Mouse (Mus musculus): ENCODE measurements around the gene Paxx.

Paxx gene

GRCm38 (mm10) chr2:25480541-25480940 lies 19.6 kb upstream of the Paxx start:
- DNase-seq (ENCODE audit: low spot score), result no peak

- no peak for DNase-seq (ENCODE audit: low spot score)
These were observed 18.8 kb upstream of the Paxx start for GRCm38 (mm10) chr2:25479551-25480311.

- DNase-seq (ENCODE audit: low spot score), result no peak
These were observed 17.2 kb upstream of the Paxx start for GRCm38 (mm10) chr2:25477967-25478675.

GRCm38 (mm10) chr2:25477541-25477940 lies 16.6 kb upstream of the Paxx start:
- no peak for DNase-seq (ENCODE audit: low spot score)

- no peak for DNase-seq (ENCODE audit: low spot score)
These were observed 11.7 kb upstream of the Paxx start for GRCm38 (mm10) chr2:25472550-25472949.

- no peak for DNase-seq (ENCODE audit: low spot score)
These were observed 9.1 kb upstream of the Paxx start, which contains the start of gene Ptgds for GRCm38 (mm10) chr2:25469969-25470368. Gene Ptgds (minus strand): TSS chr2:25470046.

- no peak for DNase-seq (ENCODE audit: low spot score)
These were observed 8.3 kb upstream of the Paxx start for GRCm38 (mm10) chr2:25468962-25469915.

GRCm38 (mm10) chr2:25467606-25468303 lies 6.9 kb upstream of the Paxx start:
- no peak for DNase-seq (ENCODE audit: low spot score)

GRCm38 (mm10) chr2:25465816-25466635 lies 5.1 kb upstream of the Paxx start:
- peak; percentile 34 for DNase-seq (ENCODE audit: low spot score)

GRCm38 (mm10) chr2:25465256-25465655 lies 4.4 kb upstream of the Paxx start:
- no peak for DNase-seq (ENCODE audit: low spot score)

GRCm38 (mm10) chr2:25463630-25464029 lies 2.7 kb upstream of the Paxx start:
- no peak for DNase-seq (ENCODE audit: low spot score)

GRCm38 (mm10) chr2:25461407-25461806 lies 513 bp upstream of the Paxx start:
- DNase-seq (ENCODE audit: low spot score), result no peak

- no peak for DNase-seq (ENCODE audit: low spot score)
These were observed 759 bp downstream of the Paxx start for GRCm38 (mm10) chr2:25460135-25460534.

- DNase-seq (ENCODE audit: low spot score), result peak; percentile 71
These were observed 2.0 kb downstream of the Paxx start for GRCm38 (mm10) chr2:25458911-25459310.

- DNase-seq (ENCODE audit: low spot score), result peak; percentile 89
These were observed 3.6 kb downstream of the Paxx start for GRCm38 (mm10) chr2:25457022-25457896.

GRCm38 (mm10) chr2:25456205-25456953 lies 4.5 kb downstream of the Paxx start, which contains the start of gene Clic3:
Gene Clic3 (plus strand): TSS chr2:25456838.
- peak; percentile 85 for DNase-seq (ENCODE audit: low spot score)

GRCm38 (mm10) chr2:25452951-25453350 lies 7.9 kb downstream of the Paxx start:
- no peak for DNase-seq (ENCODE audit: low spot score)

GRCm38 (mm10) chr2:25450853-25451647 lies 9.8 kb downstream of the Paxx start:
- DNase-seq (ENCODE audit: low spot score), result peak; percentile 31
